Mouse (Mus musculus): ENCODE measurements around the gene Stx19. TPM values are rescaled to one million over a fixed set of nuclear protein-coding genes. Genes with fewer than 3 reads are reported as not detected.

Gene Stx19
- polyA plus RNA-seq, 1 experiment from 2014 or later = 0.30 TPM

GRCm38 (mm10) chr16:62857498-62857897, 43.0 kb downstream of the Stx19 start:
- H3K4me1 ChIP-seq (ENCODE audit: control insufficient read depth, insufficient read depth, low read length) = no peaks in the 10 kb centered on the region
- 93% methylated on average over 2 of the region's 2 CpGs for WGBS

GRCm38 (mm10) chr16:62858018-62858417, 43.5 kb downstream of the Stx19 start:
- 95% methylated on average over 1 of the region's 1 CpGs for whole genome bisulfite sequencing
- Histone ChIP-seq H3K36me3 (ENCODE audit: control insufficient read depth, insufficient read depth) (no peaks in the 10 kb centered on the region), H3K9me3 (replicated peaks; ENCODE audit: control insufficient read depth, low read length) (no peaks in the 10 kb centered on the region), H3K9ac (ENCODE audit: low read length) (no peak overlapping the region), H3K4me3 (ENCODE audit: low read length) (no peak overlapping the region), H3K4me1 (ENCODE audit: control insufficient read depth, insufficient read depth, low read length) (no peaks in the 10 kb centered on the region), H3K27ac (ENCODE audit: low read length) (no peak overlapping the region), H3K27me3 (ENCODE audit: control insufficient read depth, insufficient read depth, low read length) (no peaks in the 10 kb centered on the region), H3K4me2 (ENCODE audit: low read depth, low read length) (no peak overlapping the region)
- ATAC-seq (replicated peaks; ENCODE audit: extremely low read depth, insufficient read depth, low FRiP score) = no peak

More at GRCm38 (mm10) chr16:62857498-62857897, 43.0 kb downstream of the Stx19 start:
- H3K36me3 ChIP-seq (ENCODE audit: control insufficient read depth, insufficient read depth) = no peaks in the 10 kb centered on the region
- no peak overlapping the region for H3K27ac ChIP-seq (ENCODE audit: low read length)
- no peak overlapping the region for H3K4me3 ChIP-seq (ENCODE audit: low read length)
- no peak overlapping the region for H3K4me2 ChIP-seq (ENCODE audit: low read depth, low read length)
- no peak overlapping the region for H3K9ac ChIP-seq (ENCODE audit: low read length)
- no peak for ATAC-seq (replicated peaks; ENCODE audit: extremely low read depth, insufficient read depth, low FRiP score)
- no peaks in the 10 kb centered on the region for H3K9me3 ChIP-seq (replicated peaks; ENCODE audit: control insufficient read depth, low read length)
- no peaks in the 10 kb centered on the region for H3K27me3 ChIP-seq (ENCODE audit: control insufficient read depth, insufficient read depth, low read length)

- Histone ChIP-seq H3K4me1 (ENCODE audit: control insufficient read depth, insufficient read depth, low read length) (no peaks in the 10 kb centered on the region), H3K27ac (ENCODE audit: low read length) (no peak overlapping the region), H3K27me3 (ENCODE audit: control insufficient read depth, insufficient read depth, low read length) (no peaks in the 10 kb centered on the region), H3K4me2 (ENCODE audit: low read depth, low read length) (no peak overlapping the region), H3K9me3 (replicated peaks; ENCODE audit: control insufficient read depth, low read length) (no peaks in the 10 kb centered on the region), H3K4me3 (ENCODE audit: low read length) (no peak overlapping the region), H3K9ac (ENCODE audit: low read length) (no peak overlapping the region), H3K36me3 (ENCODE audit: control insufficient read depth, insufficient read depth) (no peaks in the 10 kb centered on the region)
- ATAC-seq (replicated peaks; ENCODE audit: extremely low read depth, insufficient read depth, low FRiP score) = no peak
- 77% methylated on average over 1 of the region's 1 CpGs for WGBS
Observed at GRCm38 (mm10) chr16:62860140-62860539, 45.7 kb downstream of the Stx19 start.

GRCm38 (mm10) chr16:62861455-62861854, 47.0 kb downstream of the Stx19 start:
- ATAC-seq (replicated peaks; ENCODE audit: extremely low read depth, insufficient read depth, low FRiP score) = no peak
- Histone ChIP-seq H3K27ac (ENCODE audit: low read length) (no peak overlapping the region; the same call in 1 of the 2 replicates), H3K4me2 (ENCODE audit: low read depth, low read length) (no peak overlapping the region), H3K9ac (ENCODE audit: low read length) (no peak overlapping the region), H3K9me3 (replicated peaks; ENCODE audit: control insufficient read depth, low read length) (no peaks in the 10 kb centered on the region), H3K36me3 (ENCODE audit: control insufficient read depth, insufficient read depth) (no peaks in the 10 kb centered on the region), H3K4me1 (ENCODE audit: control insufficient read depth, insufficient read depth, low read length) (no peaks in the 10 kb centered on the region), H3K27me3 (ENCODE audit: control insufficient read depth, insufficient read depth, low read length) (no peaks in the 10 kb centered on the region), H3K4me3 (ENCODE audit: low read length) (no peak overlapping the region)
- WGBS = 53% methylated on average over 6 of the region's 6 CpGs

- Histone ChIP-seq H3K27me3 (ENCODE audit: control insufficient read depth, insufficient read depth, low read length) (no peaks in the 10 kb centered on the region), H3K27ac (ENCODE audit: low read length) (no peak overlapping the region), H3K36me3 (ENCODE audit: control insufficient read depth, insufficient read depth) (peaks cover 2% of the 10 kb centered on the region; the same call in 1 of the 2 replicates), H3K4me1 (ENCODE audit: control insufficient read depth, insufficient read depth, low read length) (no peaks in the 10 kb centered on the region), H3K4me2 (ENCODE audit: low read depth, low read length) (no peak overlapping the region), H3K9me3 (replicated peaks; ENCODE audit: control insufficient read depth, low read length) (peaks cover 5% of the 10 kb centered on the region), H3K4me3 (ENCODE audit: low read length) (no peak overlapping the region), H3K9ac (ENCODE audit: low read length) (no peak overlapping the region)
- WGBS = 71% methylated on average over 5 of the region's 5 CpGs
- ATAC-seq (replicated peaks; ENCODE audit: extremely low read depth, insufficient read depth, low FRiP score) = no peak
Observed at GRCm38 (mm10) chr16:62872688-62873117, 58.2 kb downstream of the Stx19 start.

- Histone ChIP-seq H3K4me3 (ENCODE audit: low read length) (no peak overlapping the region), H3K36me3 (ENCODE audit: control insufficient read depth, insufficient read depth) (peaks cover 2% of the 10 kb centered on the region; the same call in 1 of the 2 replicates), H3K27me3 (ENCODE audit: control insufficient read depth, insufficient read depth, low read length) (no peaks in the 10 kb centered on the region), H3K27ac (ENCODE audit: low read length) (no peak overlapping the region), H3K9ac (ENCODE audit: low read length) (no peak overlapping the region), H3K4me2 (ENCODE audit: low read depth, low read length) (no peak overlapping the region), H3K9me3 (replicated peaks; ENCODE audit: control insufficient read depth, low read length) (peaks cover 5% of the 10 kb centered on the region), H3K4me1 (ENCODE audit: control insufficient read depth, insufficient read depth, low read length) (no peaks in the 10 kb centered on the region)
- ATAC-seq (replicated peaks; ENCODE audit: extremely low read depth, insufficient read depth, low FRiP score) = no peak
- WGBS = 74% methylated on average over 4 of the region's 4 CpGs
Observed at GRCm38 (mm10) chr16:62873180-62873579, 58.7 kb downstream of the Stx19 start.

Small RNAs within 50 kb of the gene (microRNA-seq; reads per million reads assigned to microRNA genes)
- not detected for gene Gm25986

Other genes with a start within 250 kb of the Stx19 start
- 5.8 and 7.1 TPM in 2 replicates for gene Nsun3, start 27.9 kb upstream of the Stx19 start, polyA plus RNA-seq (2015; fragmentation: Nextera tagmentation; extraction: Ambion mirVana)
- 9.4 and 9.5 TPM in 2 replicates for gene Arl13b, start 32.4 kb downstream of the Stx19 start, polyA plus RNA-seq (2015; fragmentation: Nextera tagmentation; extraction: Ambion mirVana)
- 20.3 and 23.0 TPM in 2 replicates for gene Pros1, start 39.6 kb downstream of the Stx19 start, polyA plus RNA-seq (2015; fragmentation: Nextera tagmentation; extraction: Ambion mirVana)